Mouse (Mus musculus): ENCODE results near the gene Bpnt1. TPM values are rescaled to one million over a fixed set of nuclear protein-coding genes. Genes with fewer than 3 reads are reported as not detected.

Gene Bpnt1
- total and polyA plus RNA-seq, 3 experiments = 22.0 to 29.1 TPM; not detected in 1

- Histone ChIP-seq H3K9ac (ENCODE audit: control insufficient read depth, low read depth, low read length, poor library complexity, severe bottlenecking) (no peak overlapping the region), H3K27me3 (ENCODE audit: control insufficient read depth in 1 of 2, insufficient read depth in 2 of 2, low read length in 2 of 2) (no peaks in the 10 kb centered on the region), H3K36me3 (ENCODE audit: control insufficient read depth in 1 of 2, insufficient read depth in 2 of 2, low read length in 2 of 2) (no peaks in the 10 kb centered on the region), H3K4me1 (ENCODE audit: control insufficient read depth in 1 of 2, insufficient read depth in 2 of 2, low read length in 2 of 2) (no peaks in the 10 kb centered on the region), H3K9me3 (replicated peaks; ENCODE audit: insufficient read depth, low read length) (no peaks in the 10 kb centered on the region), H3K27ac (ENCODE audit: control insufficient read depth, low read depth, low read length) (no peak overlapping the region), H3K4me3 (ENCODE audit: control insufficient read depth in 1 of 2, insufficient read depth in 1 of 2, low read depth in 2 of 2, low read length in 2 of 2) (no peak overlapping the region), H3K79me2 (ENCODE audit: control insufficient read depth, insufficient read depth, low read length, poor library complexity) (no peaks in the 10 kb centered on the region)
- TF ChIP-seq MYC (IDR thresholded peaks at IDR 0.05; ENCODE audit: low read depth, low read length) = no peak
- no peak for DNase-seq (ENCODE audit: low read depth, low spot score)
Measured at GRCm38 (mm10) chr1:185356246-185356645, 24.3 kb downstream of the Bpnt1 start.

DNA sequence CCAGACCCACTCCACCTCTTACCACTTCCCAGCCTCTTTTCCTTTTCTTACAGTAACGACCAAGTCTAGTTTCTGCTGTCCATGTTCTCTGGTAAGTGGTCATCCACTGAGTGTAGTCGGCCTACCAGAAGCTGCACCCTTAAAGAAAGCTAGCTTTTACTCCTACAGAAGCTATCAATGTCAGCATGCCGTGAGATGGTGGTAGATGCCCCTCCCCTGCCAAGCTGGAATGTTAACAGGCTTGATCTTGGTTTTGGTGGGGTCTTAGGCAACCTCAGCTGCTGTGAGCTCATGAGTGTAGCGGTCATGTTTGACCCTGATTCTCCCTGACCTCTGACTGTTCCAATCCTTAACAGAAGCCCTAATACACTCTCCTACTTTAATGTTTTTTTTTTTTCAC lies 26.3 kb downstream of the Bpnt1 start:
- peaks cover 0 to 6% of the 10 kb centered on the region in 2 experiments; a peak in 2 of 4 replicates for H3K36me3 ChIP-seq (ENCODE audit: control insufficient read depth in 1 of 2, insufficient read depth in 2 of 2, low read length in 2 of 2)
- no peaks in the 10 kb centered on the region for H3K27me3 ChIP-seq (ENCODE audit: control insufficient read depth in 1 of 2, insufficient read depth in 2 of 2, low read length in 2 of 2)
- no peak overlapping the region for H3K9ac ChIP-seq (ENCODE audit: control insufficient read depth, low read depth, low read length, poor library complexity, severe bottlenecking)
- H3K9me3 ChIP-seq (replicated peaks; ENCODE audit: insufficient read depth, low read length) = no peaks in the 10 kb centered on the region
- peaks cover 6% of the 10 kb centered on the region for H3K79me2 ChIP-seq (ENCODE audit: control insufficient read depth, insufficient read depth, low read length, poor library complexity)
- H3K4me1 ChIP-seq (ENCODE audit: control insufficient read depth in 1 of 2, insufficient read depth in 2 of 2, low read length in 2 of 2) = no peaks in the 10 kb centered on the region
- H3K4me3 ChIP-seq (ENCODE audit: control insufficient read depth in 1 of 2, insufficient read depth in 1 of 2, low read depth in 2 of 2, low read length in 2 of 2) = no peak overlapping the region
- DNase-seq (ENCODE audit: low read depth, low spot score) = no peak
- no peak overlapping the region for H3K27ac ChIP-seq (ENCODE audit: control insufficient read depth, low read depth, low read length)
- TF ChIP-seq ZNF384 (IDR thresholded peaks at IDR 0.05; ENCODE audit: low read depth, low read length) = no peak
- no peak for TF ChIP-seq CHD1 (IDR thresholded peaks at IDR 0.05; ENCODE audit: low read depth, low read length)
- no peak for TF ChIP-seq ELF1 (IDR thresholded peaks at IDR 0.05; ENCODE audit: low read depth, low read length)
- TF ChIP-seq GABPA (IDR thresholded peaks at IDR 0.05; ENCODE audit: low read depth, low read length) = no peak
- TF ChIP-seq ZMIZ1 (IDR thresholded peaks at IDR 0.05; ENCODE audit: low read depth, low read length) = no peak
- TF ChIP-seq NRF1 (IDR thresholded peaks at IDR 0.05; ENCODE audit: insufficient read depth, low read depth, low read length, poor library complexity, severe bottlenecking) = no peak
- no peak for TF ChIP-seq JUND (IDR thresholded peaks at IDR 0.05; ENCODE audit: low read depth, low read length)
- TF ChIP-seq HCFC1 (IDR thresholded peaks at IDR 0.05; ENCODE audit: low read depth, low read length) = no peak
- TF ChIP-seq SIN3A (IDR thresholded peaks at IDR 0.05; ENCODE audit: low read length) = no peak
- TF ChIP-seq MEF2A (IDR thresholded peaks at IDR 0.05; ENCODE audit: extremely low read depth, insufficient replicate concordance, low read depth, low read length, poor library complexity, severe bottlenecking) = no peak

DNA sequence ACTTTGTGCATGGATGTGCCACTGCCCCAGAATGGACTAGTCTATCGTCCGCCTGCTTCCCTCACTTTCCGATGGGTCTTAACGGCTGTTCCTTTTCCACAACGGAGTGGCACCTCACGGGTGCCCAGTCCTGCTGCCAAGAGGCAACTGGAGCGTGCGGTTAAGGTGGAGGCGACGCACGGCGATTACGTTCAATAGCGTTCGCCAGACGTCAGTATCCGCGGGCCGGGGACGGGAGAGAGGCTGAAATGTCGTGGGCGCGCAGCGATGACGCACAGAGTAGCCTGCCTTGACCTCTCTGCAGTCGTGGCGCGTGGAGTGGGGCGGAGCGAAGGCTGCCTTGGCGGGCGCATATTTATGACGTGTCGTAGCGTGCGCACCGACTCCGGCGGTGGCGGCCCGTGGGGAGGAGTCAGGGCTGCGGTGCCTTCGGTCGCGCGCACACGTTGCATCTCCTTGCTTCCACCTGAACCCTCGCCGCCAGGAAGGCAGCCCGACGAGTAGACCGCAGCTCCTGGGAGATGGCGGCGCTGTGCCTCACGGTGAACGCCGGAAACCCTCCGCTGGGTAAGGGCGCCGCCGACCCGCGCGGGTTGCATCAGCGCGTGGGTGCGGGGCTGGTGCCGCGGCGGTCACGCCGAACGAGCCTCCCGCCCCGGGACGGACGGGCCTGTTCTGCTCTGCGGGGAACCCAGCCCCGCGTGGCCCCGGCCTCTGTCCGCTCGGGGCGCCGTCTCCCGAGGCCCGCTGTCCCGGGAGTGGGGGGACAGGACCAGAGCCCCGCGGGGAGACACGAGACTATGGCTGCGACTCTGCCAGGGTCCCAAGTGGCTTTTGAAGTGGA lies 30.9 kb downstream of the Bpnt1 start, which contains the start of gene Eprs:
Gene Eprs, plus strand, starts transcription at position 368 of the 844 bp plus-strand sequence.
- peaks cover 17 to 34% of the 10 kb centered on the region in 2 experiments for H3K36me3 ChIP-seq (ENCODE audit: control insufficient read depth in 1 of 2, insufficient read depth in 2 of 2, low read length in 2 of 2)
- peak within 1 kb of the TSS; percentile 91 for H3K27ac ChIP-seq (ENCODE audit: control insufficient read depth, low read depth, low read length)
- peaks cover 4 to 10% of the 10 kb centered on the region in 2 experiments; a peak in 3 of 4 replicates for H3K4me1 ChIP-seq (ENCODE audit: control insufficient read depth in 1 of 2, insufficient read depth in 2 of 2, low read length in 2 of 2)
- no peaks in the 10 kb centered on the region for H3K27me3 ChIP-seq (ENCODE audit: control insufficient read depth in 1 of 2, insufficient read depth in 2 of 2, low read length in 2 of 2)
- no peaks in the 10 kb centered on the region for H3K9me3 ChIP-seq (replicated peaks; ENCODE audit: insufficient read depth, low read length)
- peak within 1 kb of the TSS; percentile 91 for H3K9ac ChIP-seq (ENCODE audit: control insufficient read depth, low read depth, low read length, poor library complexity, severe bottlenecking)
- H3K4me3 ChIP-seq (ENCODE audit: control insufficient read depth in 1 of 2, insufficient read depth in 1 of 2, low read depth in 2 of 2, low read length in 2 of 2) = peak within 1 kb of the TSS; percentile 90 to 92
- H3K79me2 ChIP-seq (ENCODE audit: control insufficient read depth, insufficient read depth, low read length, poor library complexity) = peaks cover 46% of the 10 kb centered on the region
- DNase-seq (ENCODE audit: low read depth, low spot score) = peak; percentile 99
- TF ChIP-seq CHD1 (IDR thresholded peaks at IDR 0.05; ENCODE audit: low read depth, low read length) = no peak
- no peak for TF ChIP-seq CTCF (IDR thresholded peaks at IDR 0.05 in 2 of 3, conservative IDR thresholded peaks at IDR 0.05 in 1 of 3; ENCODE audit: control insufficient read depth in 1 of 3, insufficient read depth in 1 of 3, low read depth in 2 of 3, low read length in 3 of 3, poor library complexity in 1 of 3, severe bottlenecking in 1 of 3)
- TF ChIP-seq POLR2AphosphoS5 (IDR thresholded peaks at IDR 0.05; ENCODE audit: borderline replicate concordance, low read depth, low read length) = no peak; the same call in 1 of the 2 replicates
- TF ChIP-seq RCOR1 (IDR thresholded peaks at IDR 0.05; ENCODE audit: low read depth, low read length) = no peak
- peak; percentile 85; the same call in 1 of the 2 replicates for TF ChIP-seq POLR2AphosphoS2 (IDR thresholded peaks at IDR 0.05; ENCODE audit: low read length)
- TF ChIP-seq MXI1 (IDR thresholded peaks at IDR 0.05; ENCODE audit: low read depth, low read length) = peak; percentile 97
- no peak for TF ChIP-seq MEF2A (IDR thresholded peaks at IDR 0.05; ENCODE audit: extremely low read depth, insufficient replicate concordance, low read depth, low read length, poor library complexity, severe bottlenecking)
- TF ChIP-seq UBTF (IDR thresholded peaks at IDR 0.05; ENCODE audit: borderline replicate concordance, insufficient read depth, low read depth, low read length) = no peak
- TF ChIP-seq GABPA (IDR thresholded peaks at IDR 0.05; ENCODE audit: low read depth, low read length) = peak; percentile 66; the same call in 1 of the 2 replicates
- TF ChIP-seq BHLHE40 (IDR thresholded peaks at IDR 0.05; ENCODE audit: borderline replicate concordance, low read depth, low read length) = no peak
- no peak for TF ChIP-seq MYB (IDR thresholded peaks at IDR 0.05; ENCODE audit: low read depth, low read length)
- TF ChIP-seq SIN3A (IDR thresholded peaks at IDR 0.05; ENCODE audit: low read length) = peak; percentile 98
- no peak for TF ChIP-seq JUND (IDR thresholded peaks at IDR 0.05; ENCODE audit: low read depth, low read length)
- no peak for TF ChIP-seq ZNF384 (IDR thresholded peaks at IDR 0.05; ENCODE audit: low read depth, low read length)
- TF ChIP-seq TCF12 (IDR thresholded peaks at IDR 0.05; ENCODE audit: low read depth, low read length) = peak; percentile 75
- TF ChIP-seq MYC (IDR thresholded peaks at IDR 0.05; ENCODE audit: low read depth, low read length) = peak; percentile 93
- peak; percentile 90 for TF ChIP-seq MAX (IDR thresholded peaks at IDR 0.05; ENCODE audit: low read length)
